Comparison of ENCODE assay signal across 14 mouse cellular contexts in genomic region chr5:90758020-90758605, GRCm38 (mm10). TPM values are rescaled to one million over a fixed set of nuclear protein-coding genes. Genes with fewer than 3 reads are reported as not detected.
A peak's percentile ranks its signal among the peaks of the same experiment; 100 is the strongest.
DNase-seq lines count a peak whose midpoint lies in the region.
"Had no signal": no experiment of that assay in that cellular context is flagged by ENCODE, and none has a peak within 500 bp of the region (broad histone marks: within the 10 kb centered on the region; RNA-seq: fewer than 3 reads in every experiment).

No protein-coding gene starts in this region.

- no peaks in the 10 kb centered on the region for H3K9me3 ChIP-seq in heart, embryonic 10.5 days
- H3K9me3 ChIP-seq: neural tube, embryonic 13.5 days had no signal

- H3K27me3 ChIP-seq in heart, embryonic 10.5 days (ENCODE audit: insufficient read depth, poor library complexity, severe bottlenecking): peaks cover 33% of the 10 kb centered on the region

- H3K4me3 ChIP-seq in heart, embryonic 10.5 days: no peak overlapping the region

- no peak overlapping the region for H3K27ac ChIP-seq in heart, embryonic 10.5 days
- H3K27ac ChIP-seq: neural tube, embryonic 13.5 days had no signal

- whole genome bisulfite sequencing in heart, embryonic 10.5 days: 20% methylated on average over 5 of the region's 5 CpGs

- intact Hi-C loops in heart, postnatal 10 days (cut with DNase I): no loop called here
- intact Hi-C loops in gastrocnemius, postnatal 14 days (cut with DNase I; ENCODE audit: low total_unique reads): loop anchor here (10.0 kb wide), 1 partner anchor 93 kb away; no protein-coding TSS in a partner anchor

- peak; percentile 42 to 52 for DNase-seq in heart, adult 18-20 months
- no peak for DNase-seq in heart, embryonic 10.5 days (ENCODE audit: low spot score)
- DNase-seq in ovary, postnatal 36 days (ENCODE audit: low spot score): peak; percentile 14
- no peak for DNase-seq in ovary, adult 18-20 months (ENCODE audit: low spot score)
- DNase-seq in heart, postnatal 10 days: peak; percentile 27 to 48
- peak; percentile 56 for DNase-seq in skeletal muscle tissue, adult 2 months (ENCODE audit: low read depth, low spot score)
- DNase-seq in gastrocnemius, postnatal 14 days: no peak
- no peak for DNase-seq in cerebellum, adult 9-11 months
- DNase-seq: adrenal gland, postnatal 25 days; layer of hippocampus, postnatal 36 days had no signal

- no peaks in the 10 kb centered on the region for H3K36me3 ChIP-seq in heart, embryonic 10.5 days
- H3K36me3 ChIP-seq: neural tube, embryonic 13.5 days had no signal

- peaks cover 10% of the 10 kb centered on the region for H3K4me1 ChIP-seq in heart, embryonic 10.5 days

RNA-seq across cellular contexts. Expression of gene Cxcl5, which starts 1.0 kb away (rescaled TPM):
- total RNA-seq in heart, adult 18-20 months (2021): under 1 TPM in 1 of 2 experiments, not detected in 1; 0.54 TPM
- 0.21 TPM in 1 of 2 replicates, not detected in the other for polyA plus RNA-seq in heart, embryonic 10.5 days (2016; fragmentation: Nextera tagmentation; extraction: Ambion mirVana)
- not detected for total RNA-seq in heart, postnatal 10 days (2021)
- not detected for total RNA-seq in gastrocnemius, postnatal 14 days (2021)
- total RNA-seq: adrenal gland, postnatal 25 days; granulocyte monocyte progenitor cell, adult 5-6 weeks; layer of hippocampus, postnatal 36 days had no signal
- polyA plus RNA-seq: neural tube, embryonic 13.5 days had no signal

RNA-seq across cellular contexts. Expression of gene Ppbp, which starts 10.2 kb away (rescaled TPM):
- 10 to 100 TPM; 10.7 to 12.5 TPM for total RNA-seq in heart, adult 18-20 months (2021)
- polyA plus RNA-seq in heart, embryonic 10.5 days (2016; fragmentation: Nextera tagmentation; extraction: Ambion mirVana): 9.8 and 13.4 TPM in 2 replicates
- 1 to 10 TPM; 2.2 to 6.6 TPM for total RNA-seq in heart, postnatal 10 days (2021)
- 1 to 10 TPM in 1 of 2 experiments, under 1 TPM in 1; 0.42 to 1.3 TPM for total RNA-seq in gastrocnemius, postnatal 14 days (2021)
- total RNA-seq: granulocyte monocyte progenitor cell, adult 5-6 weeks; layer of hippocampus, postnatal 36 days had no signal

RNA-seq across cellular contexts. Expression of gene Pf4, which starts 14.1 kb away (rescaled TPM):
- 10 to 100 TPM; 27.1 to 44.1 TPM for total RNA-seq in heart, adult 18-20 months (2021)
- polyA plus RNA-seq in heart, embryonic 10.5 days (2016; fragmentation: Nextera tagmentation; extraction: Ambion mirVana): 72.7 and 81.1 TPM in 2 replicates
- total RNA-seq in heart, postnatal 10 days (2021): 10 to 100 TPM; 33.7 to 39.0 TPM
- 10 to 100 TPM; 18.7 to 23.7 TPM for total RNA-seq in gastrocnemius, postnatal 14 days (2021)

RNA-seq across cellular contexts. Expression of gene Cxcl3, which starts 27.8 kb away (rescaled TPM):
- not detected for total RNA-seq in heart, adult 18-20 months (2021)
- 0.13 TPM in 1 of 2 replicates, not detected in the other for polyA plus RNA-seq in heart, embryonic 10.5 days (2016; fragmentation: Nextera tagmentation; extraction: Ambion mirVana)
- not detected for total RNA-seq in heart, postnatal 10 days (2021)
- total RNA-seq in gastrocnemius, postnatal 14 days (2021): not detected
- total RNA-seq: adrenal gland, postnatal 25 days; layer of hippocampus, postnatal 36 days had no signal
- polyA plus RNA-seq: liver, embryonic 16.5 days; neural tube, embryonic 13.5 days; stomach, embryonic 14.5 days had no signal

RNA-seq across cellular contexts. Expression of gene Cxcl15, which starts 36.2 kb away (rescaled TPM):
- under 1 TPM in 1 of 2 experiments, not detected in 1; 0.18 TPM for total RNA-seq in heart, adult 18-20 months (2021)
- 0.15 TPM in 1 of 2 replicates, not detected in the other for polyA plus RNA-seq in heart, embryonic 10.5 days (2016; fragmentation: Nextera tagmentation; extraction: Ambion mirVana)
- total RNA-seq in heart, postnatal 10 days (2021): not detected
- total RNA-seq in gastrocnemius, postnatal 14 days (2021): not detected
- total RNA-seq: adrenal gland, postnatal 25 days; granulocyte monocyte progenitor cell, adult 5-6 weeks; layer of hippocampus, postnatal 36 days had no signal
- polyA plus RNA-seq: liver, embryonic 16.5 days; neural tube, embryonic 13.5 days had no signal

Comparison
In these comparisons a context has a peak if more than half of its experiments do, and no peak if none do; other contexts are left out.
1. DNase-seq: peak in heart, adult 18-20 months (2 of 2), ovary, postnatal 36 days (single experiment), heart, postnatal 10 days (2 of 2) and skeletal muscle tissue, adult 2 months (single experiment); none in heart, embryonic 10.5 days (single experiment), ovary, adult 18-20 months (single experiment), gastrocnemius, postnatal 14 days (single experiment) and cerebellum, adult 9-11 months (single experiment).